Comparison of ENCODE assay signal across 8 mouse cellular contexts in genomic region chr10:83224999-83225398, GRCm38 (mm10).
DNase-seq lines count a peak whose midpoint lies in the region; ATAC-seq and TF ChIP-seq lines count a peak whose summit lies in the region.

No protein-coding gene starts in this region.

- H3K27ac ChIP-seq in hindbrain, embryonic 10.5 days = no peak overlapping the region
- no peak overlapping the region for H3K27ac ChIP-seq in hindbrain, embryonic 16.5 days (ENCODE audit: low read depth, low read length)
- no peak overlapping the region for H3K27ac ChIP-seq in testis, adult 2 months (ENCODE audit: control insufficient read depth, insufficient read depth, low read depth, low read length)

- no peak overlapping the region for H3K4me2 ChIP-seq in hindbrain, embryonic 16.5 days (ENCODE audit: low read length)

- DNase-seq in hindbrain, embryonic 10.5 days (ENCODE audit: low spot score) = peak; percentile 52
- no peak for DNase-seq in testis, postnatal 14 days (ENCODE audit: low spot score)
- DNase-seq in embryo, embryonic 10.5 days (ENCODE audit: low spot score) = peak; percentile 72
- no peak for DNase-seq in ovary, adult 18-20 months (ENCODE audit: low spot score)

- no peak overlapping the region for H3K4me3 ChIP-seq in hindbrain, embryonic 10.5 days
- no peak overlapping the region for H3K4me3 ChIP-seq in hindbrain, embryonic 16.5 days (ENCODE audit: low read length)
- no peak overlapping the region for H3K4me3 ChIP-seq in testis, adult 2 months (ENCODE audit: control insufficient read depth, low read depth, low read length)

- no peak overlapping the region for H3K9ac ChIP-seq in hindbrain, embryonic 16.5 days (ENCODE audit: low read depth, low read length)

- H3K4me1 ChIP-seq in hindbrain, embryonic 10.5 days (replicated peaks) = no peaks in the 10 kb centered on the region
- no peaks in the 10 kb centered on the region for H3K4me1 ChIP-seq in hindbrain, embryonic 16.5 days (ENCODE audit: control insufficient read depth, insufficient read depth, low read depth, low read length)
- no peaks in the 10 kb centered on the region for H3K4me1 ChIP-seq in testis, adult 2 months (ENCODE audit: control insufficient read depth, insufficient read depth, low read length)

- H3K36me3 ChIP-seq in hindbrain, embryonic 10.5 days = no peaks in the 10 kb centered on the region
- no peaks in the 10 kb centered on the region for H3K36me3 ChIP-seq in hindbrain, embryonic 16.5 days (ENCODE audit: control insufficient read depth, insufficient read depth, low read length)
- no peaks in the 10 kb centered on the region for H3K36me3 ChIP-seq in testis, adult 2 months (ENCODE audit: control insufficient read depth, insufficient read depth, low read length)

- no peak for TF ChIP-seq POLR2A in testis, adult 2 months (IDR thresholded peaks at IDR 0.05; ENCODE audit: control insufficient read depth, low read depth, low read length)

- no peak for ATAC-seq in hindbrain, embryonic 16.5 days
- ATAC-seq in megakaryocyte-erythroid progenitor cell, adult 5-6 weeks (replicated peaks; ENCODE audit: low FRiP score, low TSS enrichment, poor library complexity, severe bottlenecking) = 0 out of 2 replicates have a peak, but pooled peaks have one; percentile 34
- no peak for ATAC-seq in inflammation-experienced regulatory T-cells, adult 6 months

- H3K9me3 ChIP-seq in hindbrain, embryonic 10.5 days = no peaks in the 10 kb centered on the region
- no peaks in the 10 kb centered on the region for H3K9me3 ChIP-seq in hindbrain, embryonic 16.5 days (ENCODE audit: control insufficient read depth, low read length)

- WGBS in hindbrain, embryonic 10.5 days = 43% methylated on average over 3 of the region's 3 CpGs
- 52% methylated on average over 3 of the region's 3 CpGs for WGBS in hindbrain, embryonic 16.5 days

- H3K27me3 ChIP-seq in hindbrain, embryonic 10.5 days (ENCODE audit: insufficient read depth, poor library complexity, severe bottlenecking) = no peaks in the 10 kb centered on the region
- no peaks in the 10 kb centered on the region for H3K27me3 ChIP-seq in hindbrain, embryonic 16.5 days (replicated peaks; ENCODE audit: control insufficient read depth, insufficient read depth, low read length)
- no peaks in the 10 kb centered on the region for H3K27me3 ChIP-seq in testis, adult 2 months (ENCODE audit: control insufficient read depth, insufficient read depth, low read length)

- peak; percentile 13; the same call in 1 of the 2 replicates for TF ChIP-seq CTCF in testis, adult 2 months (IDR thresholded peaks at IDR 0.05; ENCODE audit: control insufficient read depth, insufficient read depth, insufficient replicate concordance, low read depth, low read length)

Comparison
In these comparisons a context has a peak if more than half of its experiments do, and no peak if none do; other contexts are left out.
1. DNase-seq: peak in hindbrain, embryonic 10.5 days (single experiment) and embryo, embryonic 10.5 days (single experiment); none in testis, postnatal 14 days (single experiment) and ovary, adult 18-20 months (single experiment).